Mouse (Mus musculus) layer of hippocampus, adult 9-11 months (tissue): ENCODE results near the gene Rnf144b.

ENCODE experiments used
- DNase-seq: peaks from one replicate; pipeline ENCODE4 v3.0.0; 2022

Gene Rnf144b

GRCm38 (mm10) chr13:47125595-47125994 lies 3.1 kb downstream of the Rnf144b start:
- DNase-seq: no peak

GRCm38 (mm10) chr13:47129090-47129489 lies 6.6 kb downstream of the Rnf144b start:
- DNase-seq: no peak

- no peak for DNase-seq
These were observed 10.6 kb downstream of the Rnf144b start for GRCm38 (mm10) chr13:47133058-47133457.

GRCm38 (mm10) chr13:47134836-47135235 lies 12.4 kb downstream of the Rnf144b start:
- no peak for DNase-seq

- DNase-seq: no peak
These were observed 13.3 kb downstream of the Rnf144b start for GRCm38 (mm10) chr13:47135741-47136140.

GRCm38 (mm10) chr13:47142764-47143163 lies 20.3 kb downstream of the Rnf144b start:
- no peak for DNase-seq

GRCm38 (mm10) chr13:47145939-47146338 lies 23.5 kb downstream of the Rnf144b start:
- no peak for DNase-seq

GRCm38 (mm10) chr13:47146388-47146787 lies 23.9 kb downstream of the Rnf144b start:
- DNase-seq: no peak

GRCm38 (mm10) chr13:47148573-47148972 lies 26.1 kb downstream of the Rnf144b start:
- peak; percentile 70 for DNase-seq

- no peak for DNase-seq
These were observed 27.5 kb downstream of the Rnf144b start for GRCm38 (mm10) chr13:47149993-47150392.

- DNase-seq: peak; percentile 84
These were observed 28.6 kb downstream of the Rnf144b start for GRCm38 (mm10) chr13:47151060-47151459.

- DNase-seq: peak; percentile 54
These were observed 29.9 kb downstream of the Rnf144b start for GRCm38 (mm10) chr13:47152390-47152789.

GRCm38 (mm10) chr13:47153206-47153605 lies 30.8 kb downstream of the Rnf144b start:
- no peak for DNase-seq

GRCm38 (mm10) chr13:47154866-47155265 lies 32.4 kb downstream of the Rnf144b start:
- no peak for DNase-seq

- no peak for DNase-seq
These were observed 34.4 kb downstream of the Rnf144b start for GRCm38 (mm10) chr13:47156841-47157240.

GRCm38 (mm10) chr13:47162001-47162400 lies 39.5 kb downstream of the Rnf144b start:
- no peak for DNase-seq

GRCm38 (mm10) chr13:47164732-47165131 lies 42.3 kb downstream of the Rnf144b start:
- DNase-seq: no peak

GRCm38 (mm10) chr13:47165261-47165660 lies 42.8 kb downstream of the Rnf144b start:
- DNase-seq: no peak

- DNase-seq: no peak
These were observed 46.0 kb downstream of the Rnf144b start for GRCm38 (mm10) chr13:47168484-47168883.

- DNase-seq: no peak
These were observed 47.6 kb downstream of the Rnf144b start for GRCm38 (mm10) chr13:47170026-47170425.

- DNase-seq: no peak
These were observed 48.5 kb downstream of the Rnf144b start for GRCm38 (mm10) chr13:47170811-47171555.

GRCm38 (mm10) chr13:47172891-47173290 lies 50.4 kb downstream of the Rnf144b start:
- no peak for DNase-seq

GRCm38 (mm10) chr13:47178182-47178581 lies 55.7 kb downstream of the Rnf144b start:
- no peak for DNase-seq

- DNase-seq: no peak
These were observed 58.3 kb downstream of the Rnf144b start for GRCm38 (mm10) chr13:47180776-47181175.

- DNase-seq: no peak
These were observed 59.9 kb downstream of the Rnf144b start for GRCm38 (mm10) chr13:47182366-47182765.
